26 mouse cellular contexts compared by ENCODE assay signal in the genomic region with DNA sequence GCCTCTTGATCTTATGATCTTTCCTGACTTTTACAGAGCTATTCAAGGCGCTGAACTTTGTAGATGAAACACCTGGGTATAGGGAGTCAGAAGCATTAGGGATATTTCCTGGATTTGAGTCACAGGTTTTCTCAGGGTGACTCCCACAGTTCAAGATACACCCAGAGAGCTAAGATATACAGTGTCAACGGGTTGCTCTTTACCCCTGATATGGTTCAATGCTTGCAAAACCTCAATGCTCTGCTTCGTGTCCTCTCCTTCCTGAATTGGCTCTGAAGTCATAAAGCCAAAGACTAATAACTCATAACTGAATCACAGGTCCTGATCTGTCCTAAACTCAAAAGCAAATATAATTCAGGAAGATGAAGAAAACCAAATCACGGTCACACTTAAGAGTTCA.
A peak's percentile ranks its signal among the peaks of the same experiment; 100 is the strongest.
DNase-seq lines count a peak whose midpoint lies in the region; ATAC-seq and TF ChIP-seq lines count a peak whose summit lies in the region.
"Had no signal": no experiment of that assay in that cellular context is flagged by ENCODE, and none has a peak within 500 bp of the region (broad histone marks: within the 10 kb centered on the region; RNA-seq: fewer than 3 reads in every experiment).

No protein-coding gene starts in this region.

- DNase-seq in heart, adult 11 months, result peak; percentile 11
- DNase-seq in heart, adult 18-20 months, result no peak
- peak; percentile 59 for DNase-seq in kidney, adult 9 months
- no peak for DNase-seq in kidney, postnatal 10 days
- no peak for DNase-seq in kidney, adult 11 months
- DNase-seq in CH12.LX (ENCODE audit: extremely low read depth), result peak; percentile 7
- no peak for DNase-seq in spleen, postnatal 14 days (ENCODE audit: low spot score in 2 of 2)
- DNase-seq: adrenal gland, adult 2 months; adrenal gland, postnatal 10 days; adrenal gland, postnatal 25 days; B cell, adult 2 months; cerebellum, adult 11 months; cerebellum, adult 18-20 months; cerebellum, adult 8-10 months; cerebellum, adult 9-11 months; cerebellum, postnatal 14 days; cerebellum, postnatal 36 days; embryo, embryonic 11 days had no signal

- no peak for TF ChIP-seq CTCF in CH12.LX (conservative IDR thresholded peaks at IDR 0.05 in 1 of 2, IDR thresholded peaks at IDR 0.05 in 1 of 2; ENCODE audit: low read depth in 2 of 2, low read length in 2 of 2)

- in situ Hi-C loops in CH12.LX (cut with MboI; ENCODE audit: low pct_ligation_motif_present, low pct_unique_long_range_greater_than_20kb, low sequenced_read_pairs), result no loop called here

- no peak overlapping the region for H3K4me3 ChIP-seq in kidney, embryonic 16.5 days (ENCODE audit: low read length)
- H3K4me3 ChIP-seq in CH12.LX (replicated peaks in 1 of 3; ENCODE audit: low read depth in 2 of 3, low read length in 2 of 3, poor library complexity in 1 of 3), result no peak overlapping the region
- H3K4me3 ChIP-seq: embryonic facial prominence, embryonic 13.5 days; embryonic facial prominence, embryonic 15.5 days; erythroblast, embryonic 14.5 days; forebrain, embryonic 10.5 days; forebrain, embryonic 12.5 days had no signal

- dilution Hi-C loops in CH12.LX (cut with MboI; ENCODE audit: extremely low pct_ligation_motif_present, extremely low pct_unique_long_range_greater_than_20kb, low sequenced_read_pairs), result no loop called here

- no peaks in the 10 kb centered on the region for H3K9me3 ChIP-seq in kidney, embryonic 16.5 days (ENCODE audit: low read length)
- no peaks in the 10 kb centered on the region for H3K9me3 ChIP-seq in CH12.LX (replicated peaks; ENCODE audit: low read length)
- H3K9me3 ChIP-seq: embryonic facial prominence, embryonic 13.5 days; embryonic facial prominence, embryonic 15.5 days; forebrain, embryonic 12.5 days had no signal

- no peaks in the 10 kb centered on the region for H3K27me3 ChIP-seq in kidney, embryonic 16.5 days (ENCODE audit: insufficient read depth, low read length)
- no peaks in the 10 kb centered on the region for H3K27me3 ChIP-seq in CH12.LX (replicated peaks)
- H3K27me3 ChIP-seq: embryonic facial prominence, embryonic 13.5 days; embryonic facial prominence, embryonic 15.5 days had no signal

- no peaks in the 10 kb centered on the region for H3K79me2 ChIP-seq in CH12.LX (replicated peaks; ENCODE audit: control insufficient read depth, extremely low read depth, insufficient read depth, poor library complexity, severe bottlenecking)

- H3K9ac ChIP-seq in kidney, embryonic 16.5 days (replicated peaks; ENCODE audit: low read length), result no peak overlapping the region
- no peak overlapping the region for H3K9ac ChIP-seq in CH12.LX (ENCODE audit: insufficient read depth, low read depth)
- H3K9ac ChIP-seq: embryonic facial prominence, embryonic 13.5 days; embryonic facial prominence, embryonic 15.5 days; forebrain, embryonic 12.5 days had no signal

- TF ChIP-seq POLR2A in CH12.LX (IDR thresholded peaks at IDR 0.05; ENCODE audit: low read depth, low read length), result no peak

- ATAC-seq in kidney, embryonic 16.5 days (ENCODE audit: low FRiP score, low TSS enrichment), result peak; percentile 76; the same call in 1 of the 2 replicates
- ATAC-seq: CD4-positive, CD25-positive, alpha-beta regulatory T cell, adult 4 months; forebrain, embryonic 14.5 days had no signal

- no peaks in the 10 kb centered on the region for H3K36me3 ChIP-seq in kidney, embryonic 16.5 days (ENCODE audit: insufficient read depth, low read length)
- H3K36me3 ChIP-seq in CH12.LX (replicated peaks in 1 of 2; ENCODE audit: control insufficient read depth in 1 of 2, insufficient read depth in 1 of 2, low read length in 1 of 2), result no peaks in the 10 kb centered on the region
- H3K36me3 ChIP-seq: embryonic facial prominence, embryonic 13.5 days; embryonic facial prominence, embryonic 15.5 days; forebrain, embryonic 10.5 days; forebrain, embryonic 12.5 days had no signal

- 41% methylated on average over 4 of the region's 4 CpGs for WGBS in kidney, embryonic 16.5 days

- H3K4me1 ChIP-seq in kidney, embryonic 16.5 days (ENCODE audit: insufficient read depth, low read length), result peaks cover 7% of the 10 kb centered on the region; the same call in 1 of the 2 replicates
- peaks cover 4 to 7% of the 10 kb centered on the region in 2 experiments; a peak in 3 of 4 replicates for H3K4me1 ChIP-seq in CH12.LX (ENCODE audit: control insufficient read depth in 1 of 2, insufficient read depth in 2 of 2)
- H3K4me1 ChIP-seq: forebrain, embryonic 12.5 days had no signal

- H3K27ac ChIP-seq in kidney, embryonic 16.5 days (ENCODE audit: low read length), result no peak overlapping the region
- H3K27ac ChIP-seq in CH12.LX (ENCODE audit: insufficient read depth, low read depth), result no peak overlapping the region
- H3K27ac ChIP-seq: embryonic facial prominence, embryonic 13.5 days; embryonic facial prominence, embryonic 15.5 days; forebrain, embryonic 10.5 days; forebrain, embryonic 12.5 days had no signal

- no peak for TF ChIP-seq RAD21 in CH12.LX (IDR thresholded peaks at IDR 0.05; ENCODE audit: low read depth, low read length)

- H3K4me2 ChIP-seq in kidney, embryonic 16.5 days (replicated peaks; ENCODE audit: low read depth, low read length), result no peak overlapping the region
- H3K4me2 ChIP-seq in CH12.LX (ENCODE audit: insufficient read depth, low read depth, poor library complexity, severe bottlenecking), result no peak overlapping the region
- H3K4me2 ChIP-seq: embryonic facial prominence, embryonic 13.5 days; embryonic facial prominence, embryonic 15.5 days; forebrain, embryonic 12.5 days had no signal

- TF ChIP-seq EP300 in CH12.LX (IDR thresholded peaks at IDR 0.05; ENCODE audit: low read length), result no peak

TF ChIP-seq in CH12.LX, 34 proteins besides CTCF, POLR2A, EP300 and RAD21:
- no peak for TF ChIP-seq ZNF384 (IDR thresholded peaks at IDR 0.05; ENCODE audit: low read depth, low read length)
- TF ChIP-seq RCOR1 (conservative IDR thresholded peaks at IDR 0.05; ENCODE audit: low read depth, low read length), result no peak

Comparison
In these comparisons a context has a peak if more than half of its experiments do, and no peak if none do; other contexts are left out.
1. DNase-seq: peak in heart, adult 11 months (single experiment), kidney, adult 9 months (single experiment) and CH12.LX (single experiment); none in heart, adult 18-20 months (0 of 2), kidney, postnatal 10 days (single experiment), kidney, adult 11 months (single experiment) and spleen, postnatal 14 days (0 of 2).